Mouse (Mus musculus) heart, embryonic 16.5 days (tissue): ENCODE measurements around the gene Wnt5b. TPM values are rescaled to one million over a fixed set of nuclear protein-coding genes. Genes with fewer than 3 reads are reported as not detected.

Experiments
- ATAC-seq: fragments of 200-750 bp; cut with Nextera tagmentation; replicated peaks from 2 replicates; pipeline ENCODE4 v1.8.0; 2017; ENCODE audit warnings: moderate number of reproducible peaks; ENCODE audit not compliant: insufficient read depth, low FRiP score; ENCODE audit errors: extremely low read depth
- H3K27ac ChIP-seq: fragments of 300-500 bp; sonication (generic); 2 replicates; pipeline ENCODE4 v1.5.1; 2014; ENCODE audit warnings: mild to moderate bottlenecking, low read length, control low read depth, moderate library complexity
- H3K27me3 ChIP-seq: fragments of 300-500 bp; sonication (generic); 2 replicates; pipeline ENCODE4 v1.6.1; 2014; ENCODE audit warnings: low read length, mixed read lengths; ENCODE audit not compliant: control insufficient read depth, insufficient read depth
- H3K36me3 ChIP-seq: fragments of 300-500 bp; sonication (generic); 2 replicates; pipeline ENCODE4 v1.6.1; 2014; ENCODE audit not compliant: control insufficient read depth, insufficient read depth
- H3K4me1 ChIP-seq: fragments of 300-500 bp; sonication (generic); 2 replicates; pipeline ENCODE4 v1.6.1; 2014; ENCODE audit warnings: low read length, mixed read lengths; ENCODE audit not compliant: control insufficient read depth, insufficient read depth
- H3K4me2 ChIP-seq: fragments of 300-500 bp; sonication (generic); 2 replicates; pipeline ENCODE4 v1.6.1; 2014; ENCODE audit warnings: low read depth, mild to moderate bottlenecking, control low read depth, low read length
- H3K4me3 ChIP-seq: fragments of 300-500 bp; sonication (generic); 2 replicates; pipeline ENCODE4 v1.5.1; 2014; ENCODE audit warnings: mild to moderate bottlenecking, control low read depth, low read length
- H3K9ac ChIP-seq: fragments of 300-500 bp; sonication (generic); 2 replicates; pipeline ENCODE4 v1.6.1; 2014; ENCODE audit warnings: low read length, control low read depth
- H3K9me3 ChIP-seq: fragments of 300-500 bp; sonication (generic); replicated peaks from 2 replicates; pipeline ENCODE4 v1.6.1; 2016; ENCODE audit warnings: low read length; ENCODE audit not compliant: control insufficient read depth
- WGBS: fragments of 180-500 bp; shearing (Covaris S2); extraction: QIAGEN DNeasy Blood & Tissue Kit; methylation state at CpG from one replicate; pipeline ENCODE4 v1.1.7; 2014; 5-methylcytosine and 5-hydroxymethylcytosine counted together
- polyA plus RNA-seq: library from polyadenylated mRNA; unstranded; fragments of >200 nt; fragmentation: Nextera tagmentation; extraction: Ambion mirVana; gene quantifications from 2 replicates; pipeline ENCODE4 v1.2.1, GENCODE M21; 2015

Wnt5b gene
- 5.1 and 5.6 TPM in 2 replicates for polyA plus RNA-seq

GRCm38 (mm10) chr6:119543803-119544517 is at the start of gene Wnt5b:
Gene Wnt5b (minus strand): TSS chr6:119544347.
- Histone ChIP-seq H3K27ac (no peak within 1 kb of the TSS), H3K4me2 (peak within 1 kb of the TSS; percentile 90), H3K36me3 (no peaks in the 10 kb centered on the region), H3K9me3 (0 out of 2 replicates have a peak, but pooled peaks cover 4% of the 10 kb centered on the region), H3K27me3 (peaks cover 20% of the 10 kb centered on the region), H3K4me3 (peak within 1 kb of the TSS; percentile 78), H3K4me1 (peaks cover 4% of the 10 kb centered on the region; the same call in 1 of the 2 replicates), H3K9ac (peak within 1 kb of the TSS; percentile 73)
- ATAC-seq: peak; percentile 77
- WGBS: under 1% methylated on average over 110 of the region's 120 CpGs

DNA sequence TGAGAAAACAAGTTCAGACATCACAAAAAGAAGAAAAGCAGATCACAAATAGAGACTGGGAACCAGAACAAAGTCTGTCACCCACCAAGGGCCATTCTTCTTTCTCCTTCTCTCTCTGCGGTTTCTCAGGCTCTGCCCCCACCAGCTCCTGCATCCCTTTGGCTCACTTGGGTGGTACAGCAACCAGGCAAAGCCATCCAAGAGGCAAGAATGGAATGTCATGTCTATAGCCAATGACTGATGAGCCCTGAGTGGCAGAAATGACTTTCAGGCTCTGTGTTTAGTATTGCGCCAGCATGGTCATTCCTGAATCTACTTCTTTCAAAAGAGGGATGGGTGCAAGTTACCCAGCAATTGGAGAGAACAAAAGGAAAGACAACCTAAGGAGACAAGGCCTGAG is 46.7 kb upstream of the Wnt5b start:
- no peak for ATAC-seq
- Histone ChIP-seq H3K36me3 (0 out of 2 replicates have a peak, but pooled peaks cover 4% of the 10 kb centered on the region), H3K27me3 (no peaks in the 10 kb centered on the region), H3K9me3 (no peaks in the 10 kb centered on the region), H3K4me3 (no peak overlapping the region), H3K4me2 (no peak overlapping the region), H3K9ac (no peak overlapping the region), H3K27ac (no peak overlapping the region), H3K4me1 (peaks cover 16% of the 10 kb centered on the region)
- WGBS: 83% methylated on average over 2 of the region's 2 CpGs

GRCm38 (mm10) chr6:119587897-119588296 is 43.8 kb upstream of the Wnt5b start:
- H3K4me2 ChIP-seq: no peak overlapping the region
- 67% methylated on average over 2 of the region's 2 CpGs for WGBS
- H3K9me3 ChIP-seq: no peaks in the 10 kb centered on the region
- no peak overlapping the region for H3K9ac ChIP-seq
- H3K4me1 ChIP-seq: peaks cover 35% of the 10 kb centered on the region
- no peaks in the 10 kb centered on the region; the same call in 1 of the 2 replicates for H3K36me3 ChIP-seq
- no peak overlapping the region for H3K4me3 ChIP-seq
- no peak for ATAC-seq
- H3K27ac ChIP-seq: no peak overlapping the region
- H3K27me3 ChIP-seq: no peaks in the 10 kb centered on the region

- Histone ChIP-seq H3K4me1 (peaks cover 35% of the 10 kb centered on the region), H3K4me3 (no peak overlapping the region)
Observed at GRCm38 (mm10) chr6:119587454-119587853, 43.3 kb upstream of the Wnt5b start.

GRCm38 (mm10) chr6:119585652-119586375 is 41.7 kb upstream of the Wnt5b start:
- H3K4me3 ChIP-seq: no peak overlapping the region
- H3K4me1 ChIP-seq: peaks cover 35% of the 10 kb centered on the region
- 64% methylated on average over 5 of the region's 5 CpGs for WGBS
- ATAC-seq: no peak; the same call in 1 of the 2 replicates
- no peaks in the 10 kb centered on the region; the same call in 1 of the 2 replicates for H3K36me3 ChIP-seq
- no peak overlapping the region for H3K9ac ChIP-seq
- H3K27ac ChIP-seq: peak overlapping the region; percentile 36
- no peaks in the 10 kb centered on the region for H3K9me3 ChIP-seq
- H3K27me3 ChIP-seq: no peaks in the 10 kb centered on the region
- H3K4me2 ChIP-seq: no peak overlapping the region

More at GRCm38 (mm10) chr6:119587454-119587853, 43.3 kb upstream of the Wnt5b start:
- H3K9me3 ChIP-seq: no peaks in the 10 kb centered on the region
- no peaks in the 10 kb centered on the region for H3K27me3 ChIP-seq
- no peak overlapping the region for H3K9ac ChIP-seq
- no peak overlapping the region for H3K27ac ChIP-seq
- H3K36me3 ChIP-seq: no peaks in the 10 kb centered on the region; the same call in 1 of the 2 replicates
- no peak for ATAC-seq
- no peak overlapping the region for H3K4me2 ChIP-seq

- no peak for ATAC-seq
- 68% methylated on average over 1 of the region's 1 CpGs for WGBS
- Histone ChIP-seq H3K4me3 (no peak overlapping the region), H3K36me3 (no peaks in the 10 kb centered on the region; the same call in 1 of the 2 replicates), H3K9me3 (no peaks in the 10 kb centered on the region), H3K4me1 (peaks cover 26% of the 10 kb centered on the region), H3K27me3 (no peaks in the 10 kb centered on the region), H3K4me2 (no peak overlapping the region), H3K9ac (no peak overlapping the region), H3K27ac (no peak overlapping the region)
Observed at GRCm38 (mm10) chr6:119584061-119584460, 39.9 kb upstream of the Wnt5b start.

DNA sequence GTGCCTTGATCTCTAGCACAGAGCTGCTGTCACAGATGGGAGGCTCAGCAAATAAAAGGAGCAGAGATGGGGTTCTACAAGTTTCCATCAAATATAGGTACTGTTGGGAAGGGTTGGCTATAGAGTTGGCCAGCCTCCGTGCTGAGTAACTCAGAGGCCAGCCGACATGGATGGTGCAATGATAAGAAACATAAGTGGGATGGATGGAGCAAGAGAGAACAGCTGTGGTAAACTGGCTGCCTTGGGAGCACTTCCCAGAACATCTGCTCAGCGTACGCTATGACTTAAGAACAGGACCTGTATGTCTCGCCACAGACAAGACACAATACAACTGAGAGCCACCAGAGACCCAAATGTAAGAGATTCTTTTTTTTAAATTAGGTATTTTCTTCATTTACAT is 39.0 kb upstream of the Wnt5b start:
- Histone ChIP-seq H3K27me3 (no peaks in the 10 kb centered on the region), H3K4me1 (peaks cover 26% of the 10 kb centered on the region), H3K27ac (no peak overlapping the region), H3K4me2 (no peak overlapping the region), H3K9me3 (no peaks in the 10 kb centered on the region), H3K36me3 (no peaks in the 10 kb centered on the region; the same call in 1 of the 2 replicates), H3K9ac (no peak overlapping the region), H3K4me3 (no peak overlapping the region)
- WGBS: 78% methylated on average over 5 of the region's 5 CpGs
- ATAC-seq: no peak

DNA sequence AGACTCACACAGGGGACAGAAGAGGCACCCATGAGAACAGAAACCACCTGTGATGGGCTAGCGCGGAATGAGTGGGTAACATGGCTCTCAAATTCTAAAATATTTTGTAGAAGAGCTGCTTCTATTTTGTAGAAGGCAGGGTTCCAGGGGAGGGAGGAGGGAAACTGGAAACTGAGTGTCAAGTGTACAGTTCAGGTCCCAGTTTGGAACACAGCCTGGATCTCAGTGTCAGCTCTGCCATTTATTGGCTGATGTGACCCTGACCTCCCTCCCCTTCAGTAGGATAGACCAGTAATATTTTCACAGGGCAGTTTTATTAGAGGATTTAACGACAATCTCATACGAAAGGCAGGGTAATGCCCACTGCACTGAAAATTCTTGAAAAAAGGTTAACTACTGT is 32.6 kb upstream of the Wnt5b start:
- no peaks in the 10 kb centered on the region for H3K27me3 ChIP-seq
- H3K4me1 ChIP-seq: peaks cover 13% of the 10 kb centered on the region
- ATAC-seq: no peak
- 92% methylated on average over 4 of the region's 4 CpGs for WGBS
- H3K36me3 ChIP-seq: peaks cover 11% of the 10 kb centered on the region
- no peak overlapping the region for H3K9ac ChIP-seq
- H3K4me2 ChIP-seq: no peak overlapping the region
- no peak overlapping the region for H3K27ac ChIP-seq
- 0 out of 2 replicates have a peak, but pooled peaks cover 3% of the 10 kb centered on the region for H3K9me3 ChIP-seq
- H3K4me3 ChIP-seq: no peak overlapping the region

DNA sequence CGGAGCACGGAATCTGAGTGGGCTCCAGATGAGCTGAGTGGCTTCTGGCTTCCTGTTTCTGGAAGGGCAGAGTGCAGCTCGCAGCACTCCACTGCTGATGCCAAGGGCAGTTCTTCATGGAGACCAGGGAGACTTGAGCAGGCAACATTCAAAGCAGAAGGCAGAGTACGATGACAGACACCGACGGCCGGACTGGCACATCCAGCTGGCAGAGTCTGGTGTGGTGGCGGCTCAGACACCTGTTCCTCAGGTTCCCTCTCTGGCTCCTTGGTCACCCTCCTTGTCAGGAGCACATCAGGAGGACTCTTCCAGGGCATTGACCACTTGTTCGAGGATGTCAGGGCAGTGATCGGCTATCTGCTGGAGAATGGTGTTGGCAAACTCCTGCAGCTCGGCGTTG is 31.2 kb upstream of the Wnt5b start:
- 93% methylated on average over 12 of the region's 12 CpGs for WGBS
- H3K9me3 ChIP-seq: 0 out of 2 replicates have a peak, but pooled peaks cover 3% of the 10 kb centered on the region
- H3K27ac ChIP-seq: no peak overlapping the region
- H3K4me2 ChIP-seq: no peak overlapping the region
- H3K4me1 ChIP-seq: peaks cover 16% of the 10 kb centered on the region
- H3K4me3 ChIP-seq: no peak overlapping the region
- ATAC-seq: no peak
- H3K36me3 ChIP-seq: peaks cover 11% of the 10 kb centered on the region
- H3K27me3 ChIP-seq: no peaks in the 10 kb centered on the region
- H3K9ac ChIP-seq: no peak overlapping the region
